In genomic region chr7:130944766-130945475, GRCm38 (mm10) we compare ENCODE assay signal across 27 mouse cellular contexts. TPM values are rescaled to one million over a fixed set of nuclear protein-coding genes. Genes with fewer than 3 reads are reported as not detected.
DNase-seq lines count a peak whose midpoint lies in the region; TF ChIP-seq lines count a peak whose summit lies in the region.
"Had no signal": no experiment of that assay in that cellular context is flagged by ENCODE, and none has a peak within 500 bp of the region (broad histone marks: within the 10 kb centered on the region; RNA-seq: fewer than 3 reads in every experiment).

No protein-coding gene starts in this region.

- 86% methylated on average over 11 of the region's 11 CpGs for WGBS in heart, embryonic 10.5 days

- peak; percentile 47 for DNase-seq in heart, embryonic 10.5 days (ENCODE audit: low spot score)
- no peak for DNase-seq in heart, postnatal 25 days (ENCODE audit: low spot score)
- DNase-seq in R1 (ENCODE audit: low read depth, low spot score): peak; percentile 87
- no peak for DNase-seq in kidney, postnatal 14 days
- no peak for DNase-seq in right cerebral cortex, postnatal 4 days
- DNase-seq: adrenal gland, postnatal 10 days; adrenal gland, postnatal 36 days; cerebellum, adult 2 months; cerebellum, adult 9-11 months; cerebellum, postnatal 25 days; forebrain, postnatal 0 days; gastrocnemius, adult 2 months; gastrocnemius, postnatal 14 days; heart, adult 18-20 months; heart, postnatal 36 days; kidney, adult 11 months had no signal

- TF ChIP-seq POLR2A in ES-Bruce4 (IDR thresholded peaks at IDR 0.05; ENCODE audit: insufficient read depth, low read length): no peak

- no peaks in the 10 kb centered on the region for H3K9me3 ChIP-seq in heart, embryonic 10.5 days
- no peaks in the 10 kb centered on the region for H3K9me3 ChIP-seq in ES-Bruce4 (replicated peaks; ENCODE audit: control insufficient read depth, insufficient read depth, low read length, poor library complexity, severe bottlenecking)
- H3K9me3 ChIP-seq: embryonic facial prominence, embryonic 10.5 days; embryonic facial prominence, embryonic 13.5 days; heart, embryonic 13.5 days; hindbrain, embryonic 10.5 days; hindbrain, embryonic 13.5 days; intestine, embryonic 15.5 days had no signal

- no peak overlapping the region for H3K4me3 ChIP-seq in heart, embryonic 10.5 days
- H3K4me3 ChIP-seq in ES-Bruce4 (ENCODE audit: low read depth, low read length): no peak overlapping the region
- H3K4me3 ChIP-seq: embryonic facial prominence, embryonic 10.5 days; embryonic facial prominence, embryonic 13.5 days; erythroblast, embryonic 14.5 days; gastrocnemius, adult 2 months; heart, embryonic 13.5 days; hindbrain, embryonic 10.5 days; hindbrain, embryonic 13.5 days; intestine, embryonic 15.5 days had no signal

- no peak for TF ChIP-seq EP300 in ES-Bruce4 (IDR thresholded peaks at IDR 0.05; ENCODE audit: insufficient read depth, low read depth, low read length)

- peaks cover 16% of the 10 kb centered on the region for H3K27me3 ChIP-seq in heart, embryonic 10.5 days (ENCODE audit: insufficient read depth, poor library complexity, severe bottlenecking)
- no peaks in the 10 kb centered on the region for H3K27me3 ChIP-seq in ES-Bruce4 (ENCODE audit: control insufficient read depth, insufficient read depth, low read length, poor library complexity, severe bottlenecking)
- H3K27me3 ChIP-seq: heart, embryonic 13.5 days; intestine, embryonic 15.5 days had no signal

- no peaks in the 10 kb centered on the region for H3K36me3 ChIP-seq in heart, embryonic 10.5 days
- H3K36me3 ChIP-seq in ES-Bruce4 (ENCODE audit: control insufficient read depth, insufficient read depth, low read length, poor library complexity, severe bottlenecking): no peaks in the 10 kb centered on the region
- H3K36me3 ChIP-seq: embryonic facial prominence, embryonic 10.5 days; embryonic facial prominence, embryonic 13.5 days; heart, embryonic 13.5 days; hindbrain, embryonic 10.5 days; hindbrain, embryonic 13.5 days; intestine, embryonic 15.5 days had no signal

- H3K4me1 ChIP-seq in heart, embryonic 10.5 days: peaks cover 45% of the 10 kb centered on the region
- H3K4me1 ChIP-seq in ES-Bruce4 (ENCODE audit: control insufficient read depth, insufficient read depth, low read length): peaks cover 5% of the 10 kb centered on the region
- H3K4me1 ChIP-seq: hindbrain, embryonic 13.5 days; intestine, embryonic 15.5 days had no signal

- H3K27ac ChIP-seq in heart, embryonic 10.5 days: no peak overlapping the region
- peak overlapping the region; percentile 59 for H3K27ac ChIP-seq in ES-Bruce4 (ENCODE audit: insufficient read depth, low read length)
- H3K27ac ChIP-seq: embryonic facial prominence, embryonic 10.5 days; embryonic facial prominence, embryonic 13.5 days; heart, embryonic 13.5 days; hindbrain, embryonic 10.5 days; hindbrain, embryonic 13.5 days; intestine, embryonic 15.5 days had no signal

- peak overlapping the region; percentile 2; the same call in 1 of the 2 replicates for H3K9ac ChIP-seq in ES-Bruce4 (ENCODE audit: low read depth, poor library complexity, severe bottlenecking)
- H3K9ac ChIP-seq: embryonic facial prominence, embryonic 13.5 days; forebrain, postnatal 0 days; heart, embryonic 13.5 days; hindbrain, embryonic 13.5 days; intestine, embryonic 15.5 days had no signal

- no peak for TF ChIP-seq CTCF in ES-Bruce4 (IDR thresholded peaks at IDR 0.05; ENCODE audit: low read depth, low read length)

- intact Hi-C loops in heart, postnatal 25 days (cut with DNase I): no loop called here

RNA-seq across cellular contexts. Expression of gene Htra1, which starts 9.0 kb away (rescaled TPM):
- 7.7 and 20.0 TPM in 2 replicates for polyA plus RNA-seq in heart, embryonic 10.5 days (2016; fragmentation: Nextera tagmentation; extraction: Ambion mirVana)
- 100 to 1,000 TPM; 122 to 142 TPM for total RNA-seq in heart, postnatal 25 days (2021)
- 33.2 and 34.2 TPM in 2 replicates for polyA plus RNA-seq in ES-Bruce4 (2011; ENCODE audit: insufficient read depth, insufficient read length, low read depth, missing spikeins)
- total RNA-seq: common myeloid progenitor, adult 5-6 weeks; MEL had no signal
- polyA plus RNA-seq: CD4-positive, CD25-positive, alpha-beta regulatory T cell, adult 4 months; erythroblast, embryonic 14.5 days had no signal

Comparison
In these comparisons a context has a peak if more than half of its experiments do, and no peak if none do; other contexts are left out.
1. DNase-seq: peak in heart, embryonic 10.5 days (single experiment) and R1 (single experiment); none in heart, postnatal 25 days (single experiment), kidney, postnatal 14 days (single experiment) and right cerebral cortex, postnatal 4 days (single experiment).